Mouse (Mus musculus): Measurements from ENCODE around the gene Mip. TPM values are rescaled to one million over a fixed set of nuclear protein-coding genes. Genes with fewer than 3 reads are reported as not detected.

Mip gene
- total RNA-seq, 4 experiments from 2014 or later, result not detected

Other genes with a start within 250 kb of the Mip start
- gene Hsd17b6, start 218.2 kb upstream of the Mip start, total RNA-seq (2022), result not detected
- gene Prim1, start 210.7 kb upstream of the Mip start, total RNA-seq (2022), result 1 to 10 TPM; 1.5 to 2.2 (median 1.7) TPM
- 100 to 1,000 TPM; 503 to 580 (median 537) TPM for gene Naca, start 190.3 kb upstream of the Mip start, total RNA-seq (2022)
- gene Ptges3, start 166.9 kb upstream of the Mip start, total RNA-seq (2022), result 100 to 1,000 TPM in 1 of 4 experiments, 10 to 100 TPM in 3; 77.8 to 104 (median 91.6) TPM
- gene Atp5b, start 142.6 kb upstream of the Mip start, total RNA-seq (2022), result 1,000 to 10,000 TPM; 7,887 to 9,725 (median 8,934) TPM
- gene Baz2a, start 134.3 kb upstream of the Mip start, total RNA-seq (2022), result 10 to 100 TPM; 21.3 to 22.8 (median 22.1) TPM
- 100 to 1,000 TPM in 3 of 4 experiments, 10 to 100 TPM in 1; 90.8 to 107 (median 104) TPM for gene Rbms2, start 45.5 kb upstream of the Mip start, total RNA-seq (2022)
- gene Gls2, start 31.4 kb upstream of the Mip start, total RNA-seq (2022), result under 1 TPM; 0.38 to 0.60 (median 0.47) TPM
- gene Spryd4, start 14.0 kb upstream of the Mip start, total RNA-seq (2022), result 10 to 100 TPM; 35.8 to 38.4 (median 37.6) TPM
- gene Timeless, start 6.2 kb downstream of the Mip start, total RNA-seq (2022), result 1 to 10 TPM; 6.0 to 8.5 (median 7.7) TPM
- not detected for gene Apon, start 28.3 kb downstream of the Mip start, total RNA-seq (2022)
- gene Apof, start 42.8 kb downstream of the Mip start, total RNA-seq (2022), result not detected
- gene Stat2, start 44.7 kb downstream of the Mip start, total RNA-seq (2022), result 1 to 10 TPM; 7.1 to 9.5 (median 8.6) TPM
- under 1 TPM in 1 of 4 experiments, not detected in 3; 0.38 TPM for gene Il23a, start 72.9 kb downstream of the Mip start, total RNA-seq (2022)
- gene Pan2, start 77.5 kb downstream of the Mip start, total RNA-seq (2022), result 1 to 10 TPM; 6.1 to 7.1 (median 6.5) TPM
- 10 to 100 TPM; 54.6 to 73.4 (median 61.2) TPM for gene Cnpy2, start 96.6 kb downstream of the Mip start, total RNA-seq (2022)
- gene Cs, start 111.9 kb downstream of the Mip start, total RNA-seq (2022), result 1,000 to 10,000 TPM in 3 of 4 experiments, 100 to 1,000 TPM in 1; 991 to 1,066 (median 1,045) TPM
- 100 to 1,000 TPM; 365 to 443 (median 423) TPM for gene Coq10a, start 143.2 kb downstream of the Mip start, total RNA-seq (2022)
- gene Ankrd52, start 151.3 kb downstream of the Mip start, total RNA-seq (2022), result 10 to 100 TPM; 39.8 to 45.9 (median 44.0) TPM
- gene Slc39a5, start 175.4 kb downstream of the Mip start, total RNA-seq (2022), result not detected
- gene Nabp2, start 185.7 kb downstream of the Mip start, total RNA-seq (2022), result 10 to 100 TPM; 44.8 to 50.8 (median 45.2) TPM
- gene Rnf41, start 185.8 kb downstream of the Mip start, total RNA-seq (2022), result 10 to 100 TPM; 16.2 to 17.6 (median 16.7) TPM
- gene Smarcc2, start 233.4 kb downstream of the Mip start, total RNA-seq (2022), result 10 to 100 TPM; 76.2 to 83.2 (median 79.1) TPM

Measured in heart, adult 8-10 months (tissue).